Mouse (Mus musculus) right cerebral cortex, postnatal 10 days (tissue): Measurements from ENCODE around the gene Pank4.

Experiments used
- DNase-seq, 2 experiments: peaks; one replicate each; pipeline ENCODE4 v3.0.0; 2021; ENCODE audit warnings: low spot score in 2 of 2

Pank4 gene

GRCm38 (mm10) chr4:155012115-155012514 lies 48.2 kb downstream of the Pank4 start:
- DNase-seq: peak; percentile 59 to 73

- peak; percentile 66 to 72 for DNase-seq
These were observed 48.9 kb downstream of the Pank4 start for GRCm38 (mm10) chr4:155012788-155013187.

GRCm38 (mm10) chr4:155014244-155014643 lies 50.3 kb downstream of the Pank4 start:
- no peak for DNase-seq

GRCm38 (mm10) chr4:155014791-155015190 lies 50.9 kb downstream of the Pank4 start:
- DNase-seq: peak; percentile 69 to 77

GRCm38 (mm10) chr4:155015550-155015949 lies 51.6 kb downstream of the Pank4 start:
- no peak for DNase-seq

GRCm38 (mm10) chr4:155016807-155017206 lies 52.9 kb downstream of the Pank4 start:
- no peak for DNase-seq

- no peak for DNase-seq
These were observed 53.4 kb downstream of the Pank4 start for GRCm38 (mm10) chr4:155017253-155017878.

- DNase-seq: no peak
These were observed 54.1 kb downstream of the Pank4 start for GRCm38 (mm10) chr4:155018066-155018465.

GRCm38 (mm10) chr4:155018601-155019335 lies 54.8 kb downstream of the Pank4 start:
- no peak for DNase-seq

- peak; percentile 64 to 66 for DNase-seq
These were observed 55.5 kb downstream of the Pank4 start for GRCm38 (mm10) chr4:155019336-155019847.

- no peak for DNase-seq
These were observed 56.2 kb downstream of the Pank4 start for GRCm38 (mm10) chr4:155020141-155020540.

GRCm38 (mm10) chr4:155020813-155021212 lies 56.9 kb downstream of the Pank4 start:
- DNase-seq: no peak

GRCm38 (mm10) chr4:155022228-155022855 lies 58.4 kb downstream of the Pank4 start:
- DNase-seq: no peak

GRCm38 (mm10) chr4:155024170-155025010 lies 60.5 kb downstream of the Pank4 start:
- no peak for DNase-seq
